Comparison of ENCODE assay signal across 18 mouse cellular contexts in the genomic region with DNA sequence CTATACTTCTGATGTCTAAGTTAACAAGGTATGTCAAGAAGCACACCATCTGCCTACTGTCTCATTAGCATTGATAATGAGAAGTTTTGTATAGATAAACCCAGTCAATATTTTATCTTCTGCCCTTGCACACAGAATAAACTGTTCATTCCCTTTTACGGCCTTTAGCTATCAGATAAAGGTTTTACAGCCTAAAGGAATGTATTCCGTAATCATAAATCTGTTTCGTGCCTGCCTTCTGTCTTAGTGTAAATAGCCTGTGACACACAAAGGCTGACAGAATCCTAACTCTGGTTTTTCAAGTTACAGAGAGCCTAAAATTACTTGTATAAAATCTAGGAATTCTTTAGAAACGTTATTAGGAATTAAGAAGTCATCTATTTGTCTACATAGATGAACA.
"Had no signal": no experiment of that assay in that cellular context is flagged by ENCODE, and none has a peak within 500 bp of the region (broad histone marks: within the 10 kb centered on the region; RNA-seq: fewer than 3 reads in every experiment).

No protein-coding gene starts in this region.

- H3K4me3 ChIP-seq: megakaryocyte, embryonic 14.5 days; midbrain, embryonic 13.5 days; midbrain, embryonic 15.5 days; neural tube, embryonic 12.5 days had no signal

- H3K9me3 ChIP-seq: midbrain, embryonic 13.5 days; midbrain, embryonic 15.5 days; neural tube, embryonic 12.5 days had no signal

- H3K27me3 ChIP-seq: megakaryocyte, embryonic 14.5 days; midbrain, embryonic 13.5 days; midbrain, embryonic 15.5 days; neural tube, embryonic 12.5 days had no signal

- H3K36me3 ChIP-seq: midbrain, embryonic 13.5 days; midbrain, embryonic 15.5 days; neural tube, embryonic 12.5 days had no signal

- H3K27ac ChIP-seq: macrophage; midbrain, embryonic 13.5 days; midbrain, embryonic 15.5 days; neural tube, embryonic 12.5 days had no signal

- ATAC-seq: liver, postnatal 0 days; midbrain, embryonic 13.5 days; midbrain, embryonic 15.5 days had no signal

- H3K9ac ChIP-seq: liver, postnatal 0 days; midbrain, embryonic 13.5 days; midbrain, embryonic 15.5 days; neural tube, embryonic 12.5 days had no signal

- H3K4me1 ChIP-seq: megakaryocyte, embryonic 14.5 days; midbrain, embryonic 13.5 days; midbrain, embryonic 15.5 days had no signal

- H3K4me2 ChIP-seq: midbrain, embryonic 11.5 days; midbrain, embryonic 13.5 days; midbrain, embryonic 15.5 days; neural tube, embryonic 12.5 days had no signal

- DNase-seq: liver, postnatal 0 days; lung, adult 2 months; lung, postnatal 14 days; lung, postnatal 36 days; retina, postnatal 1 day; right cerebral cortex, adult 18-20 months; right cerebral cortex, postnatal 25 days; right cerebral cortex, postnatal 4 days; spleen, adult 18-20 months; thymus, adult 18-20 months; thymus, postnatal 14 days; thymus, postnatal 36 days had no signal
